Mouse (Mus musculus) lung, embryonic 14.5 days (tissue): ENCODE measurements around the gene Gm20388. TPM values are rescaled to one million over a fixed set of nuclear protein-coding genes. Genes with fewer than 3 reads are reported as not detected.
"Not testable (repeated sequence)": the region's sequence is repeated elsewhere in the genome, so short reads cannot be mapped to it uniquely, and the experiment has no call there.

Source experiments
- ATAC-seq: fragments of 200-750 bp; cut with Nextera tagmentation; 2 replicates; pipeline ENCODE4 v1.8.0; 2017; ENCODE audit warnings: mild to moderate bottlenecking, moderate TSS enrichment, moderate library complexity; ENCODE audit not compliant: insufficient read depth
- DNase-seq: peaks from one replicate; pipeline ENCODE4 v3.0.0-alpha.2; 2015
- H3K27ac ChIP-seq: fragments of 300-500 bp; sonication (generic); 2 replicates; pipeline ENCODE4 v1.5.1; 2014; ENCODE audit warnings: low read depth, mild to moderate bottlenecking, moderate library complexity
- H3K27me3 ChIP-seq: fragments of 300-500 bp; sonication (generic); 2 replicates; pipeline ENCODE4 v1.6.1; 2014; ENCODE audit warnings: low read length, control low read depth; ENCODE audit not compliant: insufficient read depth
- H3K36me3 ChIP-seq: fragments of 300-500 bp; sonication (generic); 2 replicates; pipeline ENCODE4 v1.6.1; 2014; ENCODE audit warnings: control low read depth; ENCODE audit not compliant: insufficient read depth
- H3K4me1 ChIP-seq: fragments of 300-500 bp; sonication (generic); 2 replicates; pipeline ENCODE4 v1.6.1; 2014; ENCODE audit warnings: antibody characterized with exemption, control low read depth; ENCODE audit not compliant: insufficient read depth
- H3K4me2 ChIP-seq: fragments of 300-500 bp; sonication (generic); 2 replicates; pipeline ENCODE4 v1.6.1; 2014; ENCODE audit warnings: mild to moderate bottlenecking
- H3K4me3 ChIP-seq: fragments of 300-500 bp; sonication (generic); 2 replicates; pipeline ENCODE4 v1.5.1; 2014; ENCODE audit warnings: low read depth, low read length
- H3K9ac ChIP-seq: fragments of 300-500 bp; sonication (generic); 2 replicates; pipeline ENCODE4 v1.6.1; 2014
- H3K9me3 ChIP-seq: fragments of 300-500 bp; sonication (generic); 2 replicates; pipeline ENCODE4 v1.6.1; 2016; ENCODE audit warnings: low read depth, low read length, control low read depth
- CTCF ChIP-seq: IDR thresholded peaks from 2 replicates; pipeline ENCODE4 v1.5.1; 2016; ENCODE audit warnings: antibody characterized with exemption, low read depth
- WGBS: fragments of 180-500 bp; shearing (Covaris S2); extraction: QIAGEN DNeasy Blood & Tissue Kit; methylation state at CpG from one replicate; pipeline ENCODE4 v1.1.7; 2014; 5-methylcytosine and 5-hydroxymethylcytosine counted together
- polyA plus RNA-seq: library from polyadenylated mRNA; unstranded; fragments of >200 nt; fragmentation: Nextera tagmentation; extraction: Ambion mirVana; gene quantifications from 2 replicates; pipeline ENCODE4 v1.2.1, GENCODE M21; 2014

Gm20388 gene
- polyA plus RNA-seq, 1 experiment from 2014 or later: not detected

GRCm38 (mm10) chr8:124011580-124011979 lies 4100.9 kb downstream of the Gm20388 start:
- no peaks in the 10 kb centered on the region for H3K27me3 ChIP-seq
- H3K4me2 ChIP-seq: no peak overlapping the region
- H3K36me3 ChIP-seq: peaks cover 32% of the 10 kb centered on the region
- no peaks in the 10 kb centered on the region for H3K4me1 ChIP-seq
- 80% methylated on average over 3 of the region's 3 CpGs for WGBS
- no peak overlapping the region for H3K4me3 ChIP-seq
- no peak for TF ChIP-seq CTCF
- no peak for ATAC-seq
- H3K27ac ChIP-seq: no peak overlapping the region
- H3K9me3 ChIP-seq: no peaks in the 10 kb centered on the region
- H3K9ac ChIP-seq: no peak overlapping the region
- DNase-seq: no peak

- DNase-seq (no peak), ATAC-seq (no peak)
- Histone ChIP-seq H3K9ac (no peak overlapping the region), H3K9me3 (no peaks in the 10 kb centered on the region), H3K4me3 (no peak overlapping the region), H3K36me3 (peaks cover 27% of the 10 kb centered on the region), H3K4me2 (no peak overlapping the region), H3K4me1 (no peaks in the 10 kb centered on the region), H3K27me3 (no peaks in the 10 kb centered on the region), H3K27ac (no peak overlapping the region)
- 94% methylated on average over 3 of the region's 3 CpGs for WGBS
- TF ChIP-seq CTCF: no peak
Observed at GRCm38 (mm10) chr8:124011989-124012586, 4101.4 kb downstream of the Gm20388 start.

- not testable (repeated sequence) for H3K27me3 ChIP-seq, ATAC-seq, H3K4me2 ChIP-seq, H3K4me3 ChIP-seq, H3K4me1 ChIP-seq, H3K9me3 ChIP-seq, H3K27ac ChIP-seq, H3K36me3 ChIP-seq, H3K9ac ChIP-seq, DNase-seq
- WGBS: 85% methylated on average over 7 of the region's 7 CpGs
Observed at GRCm38 (mm10) chr8:124014299-124014698, 4103.7 kb downstream of the Gm20388 start.

- Histone ChIP-seq H3K9me3 (no peaks in the 10 kb centered on the region), H3K36me3 (peaks cover under 1% of the 10 kb centered on the region; the same call in 1 of the 2 replicates), H3K4me1 (peaks cover 2% of the 10 kb centered on the region; the same call in 1 of the 2 replicates), H3K9ac (no peak overlapping the region), H3K27me3 (no peaks in the 10 kb centered on the region), H3K27ac (no peak overlapping the region), H3K4me2 (no peak overlapping the region), H3K4me3 (no peak overlapping the region)
- 66% methylated on average over 3 of the region's 3 CpGs for WGBS
- ATAC-seq (no peak), DNase-seq (no peak)
- TF ChIP-seq CTCF: no peak
Observed at GRCm38 (mm10) chr8:124014751-124015150, 4104.1 kb downstream of the Gm20388 start.

GRCm38 (mm10) chr8:124019782-124020181 lies 4109.1 kb downstream of the Gm20388 start:
- Histone ChIP-seq H3K27ac (peak overlapping the region; percentile 38; the same call in 1 of the 2 replicates), H3K27me3 (no peaks in the 10 kb centered on the region), H3K4me1 (peaks cover 9% of the 10 kb centered on the region), H3K4me3 (peak overlapping the region; percentile 84), H3K9ac (peak overlapping the region; percentile 85), H3K36me3 (peaks cover 9% of the 10 kb centered on the region; the same call in 1 of the 2 replicates), H3K4me2 (peak overlapping the region; percentile 84), H3K9me3 (no peaks in the 10 kb centered on the region)
- WGBS: 23% methylated on average over 13 of the region's 13 CpGs
- peak; percentile 51 for DNase-seq
- peak; percentile 33; the same call in 1 of the 2 replicates for ATAC-seq
- no peak for TF ChIP-seq CTCF

GRCm38 (mm10) chr8:124020439-124021236 lies 4110.0 kb downstream of the Gm20388 start:
- Histone ChIP-seq H3K27ac (peak overlapping the region; percentile 84), H3K4me1 (peaks cover 9% of the 10 kb centered on the region), H3K27me3 (no peaks in the 10 kb centered on the region), H3K4me3 (peak overlapping the region; percentile 84), H3K4me2 (peak overlapping the region; percentile 84), H3K9me3 (no peaks in the 10 kb centered on the region), H3K9ac (peak overlapping the region; percentile 85), H3K36me3 (peaks cover 16% of the 10 kb centered on the region)
- peak; percentile 90 for DNase-seq
- WGBS: 1% methylated on average over 57 of the region's 87 CpGs
- peak; percentile 91 for ATAC-seq
- peak; percentile 28; the same call in 1 of the 2 replicates for TF ChIP-seq CTCF
